7 mouse cellular contexts compared by ENCODE assay signal in the genomic region with DNA sequence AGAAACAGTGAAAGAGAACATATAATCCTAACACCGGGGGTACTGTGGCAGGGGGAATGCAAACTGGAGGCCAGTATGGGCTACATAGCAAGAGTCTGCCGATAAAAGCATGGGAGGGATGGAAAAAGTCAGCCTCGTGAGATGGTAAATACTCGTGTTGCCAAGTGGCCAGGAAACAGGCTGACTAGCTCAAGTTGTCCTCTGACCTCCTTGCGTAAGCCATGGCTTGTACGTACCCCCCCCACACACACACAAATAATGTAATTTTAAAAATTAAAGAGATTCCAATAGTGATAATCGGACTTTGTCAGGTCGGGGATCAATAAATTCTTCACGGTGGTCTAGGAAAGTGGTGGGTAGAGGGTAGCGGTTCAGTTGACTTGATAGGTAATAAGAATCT. TPM values are rescaled to one million over a fixed set of nuclear protein-coding genes. Genes with fewer than 3 reads are reported as not detected.
A peak's percentile ranks its signal among the peaks of the same experiment; 100 is the strongest.
DNase-seq lines count a peak whose midpoint lies in the region; ATAC-seq and TF ChIP-seq lines count a peak whose summit lies in the region.

No protein-coding gene starts in this region.

- peak; percentile 69 for DNase-seq in MN1 (ENCODE audit: low spot score)
- DNase-seq in kidney, postnatal 0 days (ENCODE audit: low spot score) = peak; percentile 60
- DNase-seq in frontal cortex, adult 2 months (ENCODE audit: extremely low spot score in 1 of 2, low spot score in 1 of 2) = no peak
- no peak for DNase-seq in urinary bladder, postnatal 25 days (ENCODE audit: low spot score)

- H3K27ac ChIP-seq in forebrain, embryonic 15.5 days (replicated peaks) = peak overlapping the region; percentile 85
- H3K27ac ChIP-seq in kidney, postnatal 0 days = no peak overlapping the region
- H3K27ac ChIP-seq in midbrain, embryonic 13.5 days = peak overlapping the region; percentile 76

- H3K9ac ChIP-seq in forebrain, embryonic 15.5 days (replicated peaks) = peak overlapping the region; percentile 76
- peak overlapping the region; percentile 77 for H3K9ac ChIP-seq in kidney, postnatal 0 days (ENCODE audit: low read depth, low read length)
- peak overlapping the region; percentile 78 for H3K9ac ChIP-seq in midbrain, embryonic 13.5 days (replicated peaks)

- 1% methylated on average over 10 of the region's 10 CpGs for WGBS in forebrain, embryonic 15.5 days
- WGBS in kidney, postnatal 0 days = 1% methylated on average over 10 of the region's 10 CpGs
- 1% methylated on average over 10 of the region's 10 CpGs for WGBS in midbrain, embryonic 13.5 days

- H3K4me1 ChIP-seq in forebrain, embryonic 15.5 days = peaks cover 49% of the 10 kb centered on the region
- peaks cover 19% of the 10 kb centered on the region for H3K4me1 ChIP-seq in kidney, postnatal 0 days (replicated peaks; ENCODE audit: insufficient read depth, low read length)
- peaks cover 46% of the 10 kb centered on the region for H3K4me1 ChIP-seq in midbrain, embryonic 13.5 days (replicated peaks)

- no peaks in the 10 kb centered on the region for H3K36me3 ChIP-seq in forebrain, embryonic 15.5 days
- no peaks in the 10 kb centered on the region for H3K36me3 ChIP-seq in kidney, postnatal 0 days (ENCODE audit: insufficient read depth, low read length)
- H3K36me3 ChIP-seq in midbrain, embryonic 13.5 days = no peaks in the 10 kb centered on the region

- no peaks in the 10 kb centered on the region for H3K27me3 ChIP-seq in forebrain, embryonic 15.5 days
- H3K27me3 ChIP-seq in kidney, postnatal 0 days (ENCODE audit: insufficient read depth, low read length) = 0 out of 2 replicates have a peak, but pooled peaks cover 5% of the 10 kb centered on the region
- peaks cover 12% of the 10 kb centered on the region; the same call in 1 of the 2 replicates for H3K27me3 ChIP-seq in midbrain, embryonic 13.5 days

- peak; percentile 18 for ATAC-seq in CD4-positive, CD25-positive, alpha-beta regulatory T cell, adult 4 months
- ATAC-seq in forebrain, embryonic 15.5 days (replicated peaks) = no peak
- no peak for ATAC-seq in kidney, postnatal 0 days (replicated peaks; ENCODE audit: low FRiP score, low read depth)
- no peak for ATAC-seq in midbrain, embryonic 13.5 days

- H3K4me3 ChIP-seq in forebrain, embryonic 15.5 days = peak overlapping the region; percentile 70
- peak overlapping the region; percentile 76 for H3K4me3 ChIP-seq in kidney, postnatal 0 days (replicated peaks; ENCODE audit: low read depth, low read length)
- H3K4me3 ChIP-seq in midbrain, embryonic 13.5 days (replicated peaks) = peak overlapping the region; percentile 67

- no peaks in the 10 kb centered on the region for H3K9me3 ChIP-seq in forebrain, embryonic 15.5 days
- H3K9me3 ChIP-seq in kidney, postnatal 0 days (replicated peaks; ENCODE audit: low read length) = no peaks in the 10 kb centered on the region
- no peaks in the 10 kb centered on the region for H3K9me3 ChIP-seq in midbrain, embryonic 13.5 days

- TF ChIP-seq CTCF in kidney, postnatal 0 days (IDR thresholded peaks at IDR 0.05; ENCODE audit: low read depth) = no peak

- peak overlapping the region; percentile 79 for H3K4me2 ChIP-seq in forebrain, embryonic 15.5 days (replicated peaks)
- H3K4me2 ChIP-seq in kidney, postnatal 0 days (ENCODE audit: low read length) = peak overlapping the region; percentile 75
- peak overlapping the region; percentile 70 for H3K4me2 ChIP-seq in midbrain, embryonic 13.5 days (replicated peaks)

RNA-seq across cellular contexts. Expression of gene Polr3gl, which starts 0.6 kb away (rescaled TPM):
- 10 to 100 TPM; 40.6 to 51.4 TPM for polyA plus RNA-seq in CD4-positive, CD25-positive, alpha-beta regulatory T cell, adult 4 months (2017; shearing (Covaris generic))
- polyA plus RNA-seq in forebrain, embryonic 15.5 days (2015; fragmentation: Nextera tagmentation; extraction: Ambion mirVana) = 42.4 and 45.3 TPM in 2 replicates
- polyA plus RNA-seq in kidney, postnatal 0 days (2015; fragmentation: Nextera tagmentation; extraction: Ambion mirVana) = 26.0 and 28.2 TPM in 2 replicates
- polyA plus RNA-seq in midbrain, embryonic 13.5 days (2015; fragmentation: Nextera tagmentation; extraction: Ambion mirVana) = 41.1 and 42.0 TPM in 2 replicates
- polyA plus RNA-seq in frontal cortex, adult 2 months (2012; rRNA removed) = 67.3 and 84.3 TPM in 2 replicates

RNA-seq across cellular contexts. Expression of gene Ankrd34a, which starts 3.1 kb away (rescaled TPM):
- not detected for polyA plus RNA-seq in CD4-positive, CD25-positive, alpha-beta regulatory T cell, adult 4 months (2017; shearing (Covaris generic))
- 12.5 and 13.4 TPM in 2 replicates for polyA plus RNA-seq in forebrain, embryonic 15.5 days (2015; fragmentation: Nextera tagmentation; extraction: Ambion mirVana)
- polyA plus RNA-seq in kidney, postnatal 0 days (2015; fragmentation: Nextera tagmentation; extraction: Ambion mirVana) = 1.2 and 1.3 TPM in 2 replicates
- polyA plus RNA-seq in midbrain, embryonic 13.5 days (2015; fragmentation: Nextera tagmentation; extraction: Ambion mirVana) = 5.3 and 6.5 TPM in 2 replicates
- polyA plus RNA-seq in frontal cortex, adult 2 months (2012; rRNA removed) = 50.2 and 57.4 TPM in 2 replicates

RNA-seq across cellular contexts. Expression of gene Lix1l, which starts 7.6 kb away (rescaled TPM):
- polyA plus RNA-seq in CD4-positive, CD25-positive, alpha-beta regulatory T cell, adult 4 months (2017; shearing (Covaris generic)) = under 1 TPM; 0.41 to 0.77 TPM
- polyA plus RNA-seq in forebrain, embryonic 15.5 days (2015; fragmentation: Nextera tagmentation; extraction: Ambion mirVana) = 5.0 and 6.4 TPM in 2 replicates
- 4.9 and 5.2 TPM in 2 replicates for polyA plus RNA-seq in kidney, postnatal 0 days (2015; fragmentation: Nextera tagmentation; extraction: Ambion mirVana)
- 5.7 and 6.2 TPM in 2 replicates for polyA plus RNA-seq in midbrain, embryonic 13.5 days (2015; fragmentation: Nextera tagmentation; extraction: Ambion mirVana)
- 30.3 and 30.7 TPM in 2 replicates for polyA plus RNA-seq in frontal cortex, adult 2 months (2012; rRNA removed)

RNA-seq across cellular contexts. Expression of gene Gm16253, which starts 16.6 kb away (rescaled TPM):
- polyA plus RNA-seq in CD4-positive, CD25-positive, alpha-beta regulatory T cell, adult 4 months (2017; shearing (Covaris generic)) = 1 to 10 TPM; 1.5 to 2.0 TPM
- 0.92 and 2.0 TPM in 2 replicates for polyA plus RNA-seq in forebrain, embryonic 15.5 days (2015; fragmentation: Nextera tagmentation; extraction: Ambion mirVana)
- polyA plus RNA-seq in kidney, postnatal 0 days (2015; fragmentation: Nextera tagmentation; extraction: Ambion mirVana) = not detected in 2 replicates
- 0.81 and 1.7 TPM in 2 replicates for polyA plus RNA-seq in midbrain, embryonic 13.5 days (2015; fragmentation: Nextera tagmentation; extraction: Ambion mirVana)
- polyA plus RNA-seq in frontal cortex, adult 2 months (2012; rRNA removed) = not detected in 2 replicates

RNA-seq across cellular contexts. Expression of gene Txnip, which starts 35.6 kb away (rescaled TPM):
- 100 to 1,000 TPM; 376 to 396 TPM for polyA plus RNA-seq in CD4-positive, CD25-positive, alpha-beta regulatory T cell, adult 4 months (2017; shearing (Covaris generic))
- polyA plus RNA-seq in forebrain, embryonic 15.5 days (2015; fragmentation: Nextera tagmentation; extraction: Ambion mirVana) = 68.4 and 69.3 TPM in 2 replicates
- 241 and 254 TPM in 2 replicates for polyA plus RNA-seq in kidney, postnatal 0 days (2015; fragmentation: Nextera tagmentation; extraction: Ambion mirVana)
- 52.2 and 57.6 TPM in 2 replicates for polyA plus RNA-seq in midbrain, embryonic 13.5 days (2015; fragmentation: Nextera tagmentation; extraction: Ambion mirVana)
- 27.5 and 27.7 TPM in 2 replicates for polyA plus RNA-seq in frontal cortex, adult 2 months (2012; rRNA removed)

Comparison
In these comparisons a context has a peak if more than half of its experiments do, and no peak if none do; other contexts are left out.
1. DNase-seq: peak in MN1 (single experiment) and kidney, postnatal 0 days (single experiment); none in frontal cortex, adult 2 months (0 of 2) and urinary bladder, postnatal 25 days (single experiment).
2. Peak in every context shown above with its lines, with median percentiles within 50 percentile points of each other: H3K4me2 ChIP-seq, H3K4me3 ChIP-seq and H3K9ac ChIP-seq.